Mouse (Mus musculus): ENCODE measurements around the gene Anks1b. TPM values are rescaled to one million over a fixed set of nuclear protein-coding genes. Genes with fewer than 3 reads are reported as not detected.

The Anks1b gene
- total RNA-seq, 2 experiments from 2014 or later: 454 to 510 TPM

- intact Hi-C loops (cut with DNase I): loop anchor here (1.0 kb wide), 1 partner anchor 13 kb away; no protein-coding TSS in a partner anchor
- DNase-seq (ENCODE audit: low spot score in 2 of 2): peak; percentile 80 to 93
Observed at GRCm38 (mm10) chr10:90859665-90860523, 986.6 kb downstream of the Anks1b start.

- no peak for DNase-seq (ENCODE audit: low spot score in 2 of 2)
- intact Hi-C loops (cut with DNase I): no loop called here
Observed at GRCm38 (mm10) chr10:90863881-90864598, 990.7 kb downstream of the Anks1b start.

- intact Hi-C loops (cut with DNase I): no loop called here
- DNase-seq (ENCODE audit: low spot score in 2 of 2): no peak
Observed at GRCm38 (mm10) chr10:90864599-90864889, 991.2 kb downstream of the Anks1b start.

GRCm38 (mm10) chr10:90873204-90873603, 999.9 kb downstream of the Anks1b start:
- intact Hi-C loops (cut with DNase I): loop anchor here (1.0 to 5.0 kb wide), 4 partner anchors 13 to 121 kb away; no protein-coding TSS in a partner anchor

GRCm38 (mm10) chr10:90874166-90874565, 1000.9 kb downstream of the Anks1b start:
- DNase-seq (ENCODE audit: low spot score in 2 of 2): no peak
- intact Hi-C loops (cut with DNase I): loop anchor here (5.0 kb wide), 2 partner anchors 93 to 122 kb away; no protein-coding TSS in a partner anchor

More at GRCm38 (mm10) chr10:90873204-90873603, 999.9 kb downstream of the Anks1b start:
- DNase-seq (ENCODE audit: low spot score in 2 of 2): peak in 1 of 2 experiments; percentile 88

GRCm38 (mm10) chr10:90880854-90881560, 1007.7 kb downstream of the Anks1b start:
- intact Hi-C loops (cut with DNase I): no loop called here
- DNase-seq (ENCODE audit: low spot score in 2 of 2): no peak

GRCm38 (mm10) chr10:90889566-90889965, 1016.3 kb downstream of the Anks1b start:
- DNase-seq (ENCODE audit: low spot score in 2 of 2): no peak
- intact Hi-C loops (cut with DNase I): no loop called here

- peak; percentile 66 to 89 for DNase-seq (ENCODE audit: low spot score in 2 of 2)
- intact Hi-C loops (cut with DNase I): no loop called here
Observed at GRCm38 (mm10) chr10:90892728-90893127, 1019.4 kb downstream of the Anks1b start.

GRCm38 (mm10) chr10:90897894-90898293, 1024.6 kb downstream of the Anks1b start:
- DNase-seq (ENCODE audit: low spot score in 2 of 2): peak in 1 of 2 experiments; percentile 28
- intact Hi-C loops (cut with DNase I): no loop called here

- intact Hi-C loops (cut with DNase I): no loop called here
- no peak for DNase-seq (ENCODE audit: low spot score in 2 of 2)
Observed at GRCm38 (mm10) chr10:90904185-90904584, 1030.9 kb downstream of the Anks1b start.

- intact Hi-C loops (cut with DNase I): no loop called here
- DNase-seq (ENCODE audit: low spot score in 2 of 2): no peak
Observed at GRCm38 (mm10) chr10:90907381-90907780, 1034.1 kb downstream of the Anks1b start.

- DNase-seq (ENCODE audit: low spot score in 2 of 2): no peak
Observed at GRCm38 (mm10) chr10:90923476-90923875, 1050.2 kb downstream of the Anks1b start.

GRCm38 (mm10) chr10:90933088-90933487, 1059.8 kb downstream of the Anks1b start:
- DNase-seq (ENCODE audit: low spot score in 2 of 2): no peak
- intact Hi-C loops (cut with DNase I): no loop called here

More at GRCm38 (mm10) chr10:90923476-90923875, 1050.2 kb downstream of the Anks1b start:
- intact Hi-C loops (cut with DNase I): no loop called here

GRCm38 (mm10) chr10:90934678-90935077, 1061.4 kb downstream of the Anks1b start:
- intact Hi-C loops (cut with DNase I): no loop called here
- DNase-seq (ENCODE audit: low spot score in 2 of 2): no peak

- no peak for DNase-seq (ENCODE audit: low spot score in 2 of 2)
- intact Hi-C loops (cut with DNase I): no loop called here
Observed at GRCm38 (mm10) chr10:90937721-90938460, 1064.6 kb downstream of the Anks1b start.

- intact Hi-C loops (cut with DNase I): no loop called here
- peak; percentile 45 to 66 for DNase-seq (ENCODE audit: low spot score in 2 of 2)
Observed at GRCm38 (mm10) chr10:90940521-90941520, 1067.5 kb downstream of the Anks1b start.

- no peak for DNase-seq (ENCODE audit: low spot score in 2 of 2)
- intact Hi-C loops (cut with DNase I): no loop called here
Observed at GRCm38 (mm10) chr10:90942001-90942700, 1068.8 kb downstream of the Anks1b start.

- DNase-seq (ENCODE audit: low spot score in 2 of 2): no peak
- intact Hi-C loops (cut with DNase I): no loop called here
Observed at GRCm38 (mm10) chr10:90947043-90947442, 1073.7 kb downstream of the Anks1b start.
